In genomic region chr8:115897521-115898178, GRCm38 (mm10) we compare ENCODE assay signal across 10 mouse cellular contexts.
DNase-seq lines count a peak whose midpoint lies in the region; ATAC-seq and TF ChIP-seq lines count a peak whose summit lies in the region.
"Had no signal": no experiment of that assay in that cellular context is flagged by ENCODE, and none has a peak within 500 bp of the region (broad histone marks: within the 10 kb centered on the region; RNA-seq: fewer than 3 reads in every experiment).

No protein-coding gene starts in this region.

- 76% methylated on average over 6 of the region's 6 CpGs for WGBS in midbrain, postnatal 0 days
- WGBS in midbrain, embryonic 13.5 days, result 90% methylated on average over 6 of the region's 6 CpGs
- 55% methylated on average over 6 of the region's 6 CpGs for WGBS in intestine, embryonic 15.5 days
- 35% methylated on average over 6 of the region's 6 CpGs for WGBS in lung, embryonic 16.5 days
- 62% methylated on average over 6 of the region's 6 CpGs for WGBS in liver, embryonic 12.5 days (ENCODE audit: insufficient replicate concordance)

- H3K36me3 ChIP-seq in midbrain, postnatal 0 days (ENCODE audit: insufficient read depth, low read length), result no peaks in the 10 kb centered on the region
- H3K36me3 ChIP-seq in midbrain, embryonic 13.5 days, result no peaks in the 10 kb centered on the region
- H3K36me3 ChIP-seq in intestine, embryonic 15.5 days, result no peaks in the 10 kb centered on the region
- H3K36me3 ChIP-seq in lung, embryonic 16.5 days (ENCODE audit: control insufficient read depth, insufficient read depth, low read length), result no peaks in the 10 kb centered on the region
- H3K36me3 ChIP-seq in liver, embryonic 12.5 days, result no peaks in the 10 kb centered on the region
- H3K36me3 ChIP-seq: forebrain, embryonic 10.5 days had no signal

- no peak overlapping the region for H3K27ac ChIP-seq in midbrain, postnatal 0 days (ENCODE audit: low read depth, low read length)
- no peak overlapping the region for H3K27ac ChIP-seq in midbrain, embryonic 13.5 days
- 0 out of 2 replicates have a peak overlapping the region, but pooled peaks have one; percentile 40 for H3K27ac ChIP-seq in intestine, embryonic 15.5 days
- H3K27ac ChIP-seq in lung, embryonic 16.5 days (ENCODE audit: low read length), result peak overlapping the region; percentile 64
- no peak overlapping the region for H3K27ac ChIP-seq in liver, embryonic 12.5 days
- H3K27ac ChIP-seq: forebrain, embryonic 10.5 days had no signal

- no peaks in the 10 kb centered on the region for H3K9me3 ChIP-seq in midbrain, postnatal 0 days (ENCODE audit: low read length)
- H3K9me3 ChIP-seq in midbrain, embryonic 13.5 days, result no peaks in the 10 kb centered on the region
- no peaks in the 10 kb centered on the region for H3K9me3 ChIP-seq in intestine, embryonic 15.5 days
- H3K9me3 ChIP-seq in lung, embryonic 16.5 days (ENCODE audit: control insufficient read depth, low read length), result no peaks in the 10 kb centered on the region
- no peaks in the 10 kb centered on the region for H3K9me3 ChIP-seq in liver, embryonic 12.5 days (replicated peaks)
- H3K9me3 ChIP-seq: forebrain, embryonic 10.5 days had no signal

- H3K9ac ChIP-seq in midbrain, postnatal 0 days (replicated peaks; ENCODE audit: low read length, poor library complexity, severe bottlenecking), result no peak overlapping the region
- no peak overlapping the region for H3K9ac ChIP-seq in midbrain, embryonic 13.5 days (replicated peaks)
- H3K9ac ChIP-seq in intestine, embryonic 15.5 days, result no peak overlapping the region
- H3K9ac ChIP-seq in lung, embryonic 16.5 days (ENCODE audit: low read length), result no peak overlapping the region
- no peak overlapping the region for H3K9ac ChIP-seq in liver, embryonic 12.5 days

- no peaks in the 10 kb centered on the region for H3K27me3 ChIP-seq in midbrain, postnatal 0 days (ENCODE audit: insufficient read depth, low read length)
- H3K27me3 ChIP-seq in midbrain, embryonic 13.5 days, result no peaks in the 10 kb centered on the region
- no peaks in the 10 kb centered on the region for H3K27me3 ChIP-seq in intestine, embryonic 15.5 days (replicated peaks)
- no peaks in the 10 kb centered on the region for H3K27me3 ChIP-seq in lung, embryonic 16.5 days (ENCODE audit: control insufficient read depth, insufficient read depth, low read depth, low read length)
- no peaks in the 10 kb centered on the region for H3K27me3 ChIP-seq in liver, embryonic 12.5 days (replicated peaks)

- no peak overlapping the region for H3K4me2 ChIP-seq in midbrain, postnatal 0 days (ENCODE audit: low read depth, low read length, poor library complexity, severe bottlenecking)
- no peak overlapping the region for H3K4me2 ChIP-seq in midbrain, embryonic 13.5 days (replicated peaks)
- no peak overlapping the region for H3K4me2 ChIP-seq in intestine, embryonic 15.5 days (replicated peaks)
- no peak overlapping the region for H3K4me2 ChIP-seq in lung, embryonic 16.5 days (ENCODE audit: low read depth, low read length)
- no peak overlapping the region for H3K4me2 ChIP-seq in liver, embryonic 12.5 days

- TF ChIP-seq CTCF in midbrain, postnatal 0 days (IDR thresholded peaks at IDR 0.05), result no peak

- ATAC-seq in midbrain, postnatal 0 days (ENCODE audit: low FRiP score), result no peak
- no peak for ATAC-seq in midbrain, embryonic 13.5 days
- ATAC-seq in intestine, embryonic 15.5 days, result peak; percentile 53; the same call in 1 of the 2 replicates
- peak; percentile 96 for ATAC-seq in lung, embryonic 16.5 days (ENCODE audit: low read depth)
- ATAC-seq in liver, embryonic 12.5 days, result no peak

- DNase-seq in midbrain, postnatal 0 days (ENCODE audit: low spot score), result peak; percentile 23
- DNase-seq in B cell, adult 2 months, result no peak
- no peak for DNase-seq in cerebellum, postnatal 36 days
- DNase-seq: spleen, adult 18-20 months; thymus, postnatal 36 days had no signal

- no peaks in the 10 kb centered on the region for H3K4me1 ChIP-seq in midbrain, postnatal 0 days (ENCODE audit: insufficient read depth, low read length)
- no peaks in the 10 kb centered on the region for H3K4me1 ChIP-seq in midbrain, embryonic 13.5 days (replicated peaks)
- H3K4me1 ChIP-seq in intestine, embryonic 15.5 days (replicated peaks), result no peaks in the 10 kb centered on the region
- H3K4me1 ChIP-seq in lung, embryonic 16.5 days (replicated peaks; ENCODE audit: control insufficient read depth, insufficient read depth, low read length), result peaks cover 5% of the 10 kb centered on the region; the same call in 1 of the 2 replicates
- H3K4me1 ChIP-seq in liver, embryonic 12.5 days, result no peaks in the 10 kb centered on the region
- H3K4me1 ChIP-seq: forebrain, embryonic 10.5 days had no signal

- H3K4me3 ChIP-seq in midbrain, postnatal 0 days (ENCODE audit: low read depth, low read length), result no peak overlapping the region
- no peak overlapping the region for H3K4me3 ChIP-seq in midbrain, embryonic 13.5 days (replicated peaks)
- H3K4me3 ChIP-seq in intestine, embryonic 15.5 days (replicated peaks), result no peak overlapping the region
- H3K4me3 ChIP-seq in lung, embryonic 16.5 days (ENCODE audit: low read length), result no peak overlapping the region
- H3K4me3 ChIP-seq in liver, embryonic 12.5 days, result no peak overlapping the region
- H3K4me3 ChIP-seq: forebrain, embryonic 10.5 days had no signal

Comparison
In these comparisons a context has a peak if more than half of its experiments do, and no peak if none do; other contexts are left out.
1. ATAC-seq: peak in intestine, embryonic 15.5 days (single experiment) and lung, embryonic 16.5 days (single experiment); none in midbrain, postnatal 0 days (single experiment), midbrain, embryonic 13.5 days (single experiment) and liver, embryonic 12.5 days (single experiment).
2. H3K27ac ChIP-seq: peak in intestine, embryonic 15.5 days (single experiment) and lung, embryonic 16.5 days (single experiment); none in midbrain, postnatal 0 days (single experiment), midbrain, embryonic 13.5 days (single experiment) and liver, embryonic 12.5 days (single experiment).